Mouse (Mus musculus) cortical plate, adult 2 months (tissue): Measurements from ENCODE around the gene Chd9. TPM values are rescaled to one million over a fixed set of nuclear protein-coding genes. Genes with fewer than 3 reads are reported as not detected.
A peak's percentile ranks its signal among the peaks of the same experiment; 100 is the strongest.

Source experiments
- H3K27ac ChIP-seq: fragments of 200-500 bp; 2 replicates; pipeline ENCODE4 v1.5.1; 2012; ENCODE audit warnings: low read length, control low read depth, inconsistent platforms; ENCODE audit not compliant: insufficient read depth
- H3K4me1 ChIP-seq: fragments of 200-500 bp; 2 replicates; pipeline ENCODE4 v1.6.1; 2011; ENCODE audit warnings: low read length; ENCODE audit not compliant: control insufficient read depth, insufficient read depth
- H3K4me3 ChIP-seq: fragments of 200-500 bp; 2 replicates; pipeline ENCODE4 v1.5.1; 2011; ENCODE audit warnings: mild to moderate bottlenecking, low read length, control low read depth; ENCODE audit not compliant: insufficient read depth
- CTCF ChIP-seq: fragments of 200-500 bp; IDR thresholded peaks from 2 replicates; pipeline ENCODE4 v1.5.1; 2011; ENCODE audit warnings: mild to moderate bottlenecking, control low read depth, low read length; ENCODE audit not compliant: insufficient read depth; ENCODE audit errors: extremely low read depth
- POLR2A ChIP-seq: fragments of 200-500 bp; IDR thresholded peaks from 2 replicates; pipeline ENCODE4 v1.6.1; 2011; ENCODE audit warnings: mild to moderate bottlenecking, low read length, control low read depth; ENCODE audit not compliant: insufficient read depth; ENCODE audit errors: extremely low read depth
- polyA plus RNA-seq: library from polyadenylated mRNA; depleted of rRNA; stranded (reverse); fragments of >200 nt; gene quantifications from 2 replicates; pipeline ENCODE4 v1.2.3, GENCODE M21; 2012; rRNA removed

Chd9 gene
- polyA plus RNA-seq, result 291 and 305 TPM in 2 replicates

DNA sequence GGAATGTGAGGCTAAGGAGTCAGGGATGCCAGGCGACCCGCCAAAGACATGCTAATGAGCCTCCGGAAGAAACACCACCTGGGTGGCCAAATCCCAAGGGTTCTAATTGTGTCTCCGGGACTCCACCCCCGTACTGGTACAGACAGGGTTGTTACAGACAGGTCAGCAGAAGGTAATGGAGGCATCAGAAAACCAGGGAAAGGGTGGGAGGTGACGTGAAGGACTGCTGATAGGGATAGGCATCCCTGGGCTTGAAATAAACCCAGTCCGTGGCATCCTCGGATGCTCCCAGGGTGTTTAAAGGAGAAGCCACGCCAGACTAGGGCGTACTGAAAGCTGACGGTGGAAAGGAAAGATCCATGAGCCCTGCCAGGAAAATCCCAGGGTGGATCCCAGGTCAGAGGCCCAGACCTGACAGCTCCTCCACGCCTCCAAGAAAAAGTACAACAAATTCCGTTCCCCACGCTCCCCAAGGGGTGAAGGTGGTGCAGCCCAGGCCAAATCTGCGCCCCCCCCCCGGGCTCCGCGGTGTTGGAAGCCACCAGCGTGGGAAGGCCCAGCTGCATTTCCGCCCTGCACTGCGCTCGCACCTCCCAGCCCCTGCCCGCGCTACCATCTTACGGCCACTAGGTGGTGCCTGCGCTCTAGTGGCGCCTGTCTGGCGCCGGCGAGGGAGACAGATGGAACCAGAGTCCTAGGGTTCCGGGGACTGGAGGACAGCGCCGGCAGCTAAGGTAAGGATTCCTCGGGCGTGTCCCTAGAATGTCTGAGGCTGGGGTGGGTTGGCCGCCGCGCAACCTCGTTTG lies at the start of gene Chd9:
TSS of gene Chd9 (plus strand) at position 172 of the 806 bp plus-strand sequence.
- TF ChIP-seq POLR2A, result no peak; the same call in 1 of the 2 replicates
- TF ChIP-seq CTCF, result peak; percentile 87
- peaks cover 1% of the 10 kb centered on the region; the same call in 1 of the 2 replicates for H3K4me1 ChIP-seq
- H3K27ac ChIP-seq, result peak within 1 kb of the TSS; percentile 74
- H3K4me3 ChIP-seq, result peak within 1 kb of the TSS; percentile 78

DNA sequence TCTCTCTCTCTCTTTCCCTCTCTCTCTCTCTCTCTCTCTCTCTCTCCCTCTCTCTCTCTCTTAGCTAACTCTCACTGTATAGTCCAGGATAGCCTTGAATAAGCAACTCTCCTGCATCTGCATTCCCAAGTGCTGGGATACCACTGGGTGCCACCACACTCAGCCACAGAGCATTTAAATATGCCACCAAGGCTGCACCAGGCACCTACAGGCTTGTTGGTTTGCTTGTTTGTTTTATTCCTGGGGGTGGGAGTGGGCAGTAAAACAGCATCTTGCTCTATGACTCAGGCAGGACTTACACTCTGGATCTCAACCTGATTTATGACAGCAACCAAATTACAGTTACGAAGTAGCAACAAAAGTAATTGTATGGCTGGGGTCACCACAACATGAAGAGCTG lies 36.5 kb upstream of the Chd9 start:
- TF ChIP-seq POLR2A (no peak), CTCF (no peak)
- H3K4me1 ChIP-seq, result peaks cover 2% of the 10 kb centered on the region; the same call in 1 of the 2 replicates
- no peak overlapping the region for H3K4me3 ChIP-seq
- no peak overlapping the region for H3K27ac ChIP-seq

DNA sequence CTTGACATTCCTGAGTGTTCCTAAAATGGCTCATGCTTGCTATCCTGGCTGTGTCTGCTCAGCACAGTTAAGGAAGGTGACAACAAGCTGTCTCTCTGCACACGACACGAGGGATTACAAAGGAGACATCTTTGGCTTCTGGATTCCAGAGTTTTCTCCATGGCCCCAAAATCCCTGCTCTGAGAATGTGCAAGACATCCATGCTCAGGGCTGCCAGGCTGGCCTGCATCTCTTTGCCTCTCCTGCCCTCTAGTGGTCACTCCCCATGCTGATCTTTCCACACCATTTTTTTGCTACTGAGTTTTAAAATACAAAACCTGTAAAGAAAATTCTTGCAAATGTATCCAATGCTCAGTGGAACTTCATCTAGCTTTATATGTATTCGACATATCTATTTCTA lies 34.4 kb upstream of the Chd9 start:
- Histone ChIP-seq H3K4me1 (peaks cover 2% of the 10 kb centered on the region; the same call in 1 of the 2 replicates), H3K27ac (no peak overlapping the region), H3K4me3 (no peak overlapping the region)
- TF ChIP-seq CTCF, result peak; percentile 97
- no peak for TF ChIP-seq POLR2A

DNA sequence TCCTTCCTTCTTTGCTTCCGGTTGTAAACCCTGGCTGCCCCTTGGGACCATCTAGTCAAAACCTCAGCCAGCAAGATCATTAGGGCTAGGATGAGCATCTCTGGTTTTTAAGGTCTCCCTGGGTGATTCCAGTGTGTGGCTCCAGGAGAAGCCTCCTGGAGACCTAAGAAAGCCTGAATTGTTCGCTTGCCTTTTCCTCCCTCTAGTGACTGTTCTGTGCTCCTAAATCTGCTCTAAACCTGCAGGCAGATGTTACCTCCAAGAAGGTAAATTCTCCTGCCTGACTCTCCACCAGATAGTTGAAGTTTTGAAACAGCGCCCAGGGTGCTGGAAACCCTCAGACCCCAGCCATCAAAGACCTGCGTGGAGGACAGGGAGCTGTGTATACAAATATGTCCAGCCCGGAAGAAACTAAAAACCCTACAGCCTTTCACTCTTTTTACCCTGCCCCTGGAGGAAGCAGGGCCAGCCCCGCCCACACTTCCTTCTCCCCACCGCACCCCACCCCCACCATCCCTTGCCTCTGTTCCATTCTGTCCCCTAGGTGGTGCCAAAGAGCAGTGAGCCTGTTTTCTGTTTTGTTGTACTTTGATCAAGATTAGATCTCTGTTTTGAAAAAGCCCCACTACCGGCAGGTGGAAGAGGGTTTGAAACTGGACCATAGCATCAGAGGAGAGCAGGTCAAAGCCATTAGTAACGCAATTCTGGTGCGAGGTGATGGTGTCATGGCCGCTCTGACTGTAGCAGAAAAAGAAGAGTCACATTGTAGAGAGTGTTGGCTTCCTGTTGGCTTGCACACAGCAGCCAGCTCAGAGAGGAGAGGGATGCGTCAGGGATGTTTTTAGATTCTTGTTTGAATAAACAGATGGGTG lies 32.9 kb upstream of the Chd9 start:
- no peak for TF ChIP-seq POLR2A
- peak; percentile 54 for TF ChIP-seq CTCF
- Histone ChIP-seq H3K27ac (no peak overlapping the region), H3K4me3 (peak overlapping the region; percentile 19), H3K4me1 (peaks cover 2% of the 10 kb centered on the region; the same call in 1 of the 2 replicates)

DNA sequence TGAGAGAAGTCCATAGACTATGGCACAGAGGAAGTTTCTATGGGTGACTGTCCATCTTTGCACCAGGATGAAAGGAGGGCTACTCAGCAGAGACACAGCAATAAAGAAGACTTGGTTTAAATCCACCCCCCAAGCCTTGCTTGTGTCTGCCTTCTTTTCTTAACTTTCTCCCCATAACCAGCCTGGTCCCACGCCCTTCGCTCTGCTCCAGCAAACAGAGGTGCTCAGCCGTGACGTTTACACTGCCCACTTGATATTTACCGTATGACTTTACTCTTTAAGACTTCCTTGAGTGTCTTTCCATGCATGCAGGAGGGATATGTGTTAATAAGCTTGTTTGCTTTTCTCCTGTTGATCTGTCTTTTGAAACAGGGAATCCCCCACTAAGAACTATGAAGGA lies 28.7 kb upstream of the Chd9 start:
- Histone ChIP-seq H3K4me3 (no peak overlapping the region), H3K4me1 (peaks cover 2% of the 10 kb centered on the region; the same call in 1 of the 2 replicates), H3K27ac (no peak overlapping the region)
- no peak for TF ChIP-seq CTCF
- TF ChIP-seq POLR2A, result no peak

DNA sequence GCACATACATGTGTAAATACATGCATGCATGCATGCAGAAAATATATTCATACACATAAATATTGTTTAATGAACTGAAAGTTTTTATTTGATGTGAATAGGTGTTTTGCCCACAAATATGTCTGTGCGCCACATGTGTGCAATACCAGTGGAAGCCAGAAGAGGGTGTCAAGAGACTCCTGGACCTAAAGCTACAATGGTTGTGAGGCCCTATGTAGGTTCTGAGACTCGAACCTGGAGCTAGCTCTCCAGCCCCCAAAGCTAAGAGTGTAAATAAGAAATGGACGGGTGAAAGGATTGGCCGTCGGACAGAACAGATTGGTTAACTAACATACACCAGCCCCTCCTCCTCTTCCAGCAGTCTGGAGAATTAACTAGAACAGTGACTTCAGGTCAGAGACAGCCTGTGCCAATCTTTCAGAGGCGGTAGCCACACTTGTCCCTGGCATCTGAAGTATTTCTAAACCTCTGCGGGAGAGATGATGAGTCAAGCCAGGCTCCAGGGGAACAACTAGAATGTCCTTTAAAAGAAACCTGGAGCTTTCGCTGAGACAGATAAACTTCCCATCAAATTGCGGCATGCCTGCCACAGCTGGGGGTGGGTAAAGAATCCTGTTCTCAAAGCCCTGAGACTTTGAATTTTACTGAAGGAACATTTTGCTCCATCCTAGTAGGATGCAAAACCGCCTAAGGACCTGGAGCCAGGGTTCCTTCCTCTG lies 14.4 kb upstream of the Chd9 start:
- Histone ChIP-seq H3K4me1 (no peaks in the 10 kb centered on the region), H3K27ac (no peak overlapping the region), H3K4me3 (no peak overlapping the region)
- TF ChIP-seq CTCF, result 0 out of 2 replicates have a peak, but pooled peaks have one; percentile 18
- TF ChIP-seq POLR2A, result no peak

DNA sequence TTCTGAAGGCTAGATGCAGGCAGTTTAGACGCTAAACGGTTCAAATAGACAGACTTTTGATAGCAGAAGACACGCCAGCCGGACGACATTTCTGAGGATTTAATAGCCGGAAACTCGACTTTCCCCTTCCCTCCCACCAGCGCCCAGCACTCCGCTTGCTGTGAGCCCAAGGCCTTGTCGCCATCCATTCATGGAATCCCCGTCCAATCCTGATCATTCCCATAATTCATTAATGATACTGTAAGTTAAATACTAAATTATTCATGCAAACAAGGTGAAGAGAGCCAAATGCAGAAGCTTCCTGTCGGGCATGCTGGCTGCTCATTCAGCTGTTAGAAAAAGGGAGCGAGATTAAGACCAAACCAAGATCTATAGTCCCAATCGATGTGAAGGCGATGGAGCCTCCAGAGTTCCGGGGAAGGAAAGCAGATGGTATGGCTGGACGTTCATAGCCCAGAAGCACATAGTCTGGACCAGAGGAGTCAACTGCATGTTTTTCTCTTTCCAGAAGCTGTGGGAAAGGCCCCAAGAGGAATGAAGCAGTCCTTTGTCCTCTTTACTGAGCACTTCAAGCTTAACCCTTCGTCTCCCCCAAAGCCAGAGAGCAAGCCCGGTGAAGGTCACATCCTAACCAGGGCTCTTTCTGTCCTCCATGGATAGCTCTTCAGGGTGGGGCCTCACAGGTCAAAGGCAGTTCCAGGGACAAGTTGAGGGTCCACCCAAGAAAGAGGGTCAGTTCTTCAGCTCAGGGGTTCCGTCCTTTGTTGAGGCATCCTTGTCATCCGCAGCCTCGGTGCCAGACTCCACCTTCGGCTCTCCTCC lies 11.9 kb upstream of the Chd9 start:
- Histone ChIP-seq H3K4me3 (no peak overlapping the region), H3K4me1 (no peaks in the 10 kb centered on the region), H3K27ac (no peak overlapping the region)
- TF ChIP-seq CTCF, result no peak
- TF ChIP-seq POLR2A, result no peak

DNA sequence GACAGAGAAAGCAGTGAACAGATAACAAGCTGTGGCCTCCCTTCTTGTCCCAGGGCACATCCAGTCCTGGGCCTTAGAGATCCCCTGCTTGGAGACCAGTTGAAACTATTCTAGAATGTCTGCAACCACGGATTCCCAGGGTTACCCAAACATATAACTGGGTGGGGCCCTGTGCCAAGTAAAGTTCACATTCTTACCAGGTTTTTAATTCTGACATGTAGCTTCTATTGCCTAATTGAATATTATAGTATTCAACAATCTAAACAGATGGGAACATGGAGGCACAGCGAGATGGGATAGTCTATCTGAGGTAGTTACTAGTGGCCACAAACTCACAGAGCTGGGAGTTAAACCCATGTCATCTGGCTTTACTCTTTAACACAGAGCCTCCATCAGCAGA lies 10.9 kb upstream of the Chd9 start, which contains the start of gene Gm19935:
TSS of gene Gm19935 (minus strand) at position 101 of the 400 bp plus-strand sequence.
- Histone ChIP-seq H3K27ac (no peak within 1 kb of the TSS), H3K4me3 (no peak within 1 kb of the TSS), H3K4me1 (no peaks in the 10 kb centered on the region)
- TF ChIP-seq POLR2A (no peak), CTCF (no peak)
